Mouse (Mus musculus): ENCODE data around the gene Wfdc18.

Gene Wfdc18

DNA sequence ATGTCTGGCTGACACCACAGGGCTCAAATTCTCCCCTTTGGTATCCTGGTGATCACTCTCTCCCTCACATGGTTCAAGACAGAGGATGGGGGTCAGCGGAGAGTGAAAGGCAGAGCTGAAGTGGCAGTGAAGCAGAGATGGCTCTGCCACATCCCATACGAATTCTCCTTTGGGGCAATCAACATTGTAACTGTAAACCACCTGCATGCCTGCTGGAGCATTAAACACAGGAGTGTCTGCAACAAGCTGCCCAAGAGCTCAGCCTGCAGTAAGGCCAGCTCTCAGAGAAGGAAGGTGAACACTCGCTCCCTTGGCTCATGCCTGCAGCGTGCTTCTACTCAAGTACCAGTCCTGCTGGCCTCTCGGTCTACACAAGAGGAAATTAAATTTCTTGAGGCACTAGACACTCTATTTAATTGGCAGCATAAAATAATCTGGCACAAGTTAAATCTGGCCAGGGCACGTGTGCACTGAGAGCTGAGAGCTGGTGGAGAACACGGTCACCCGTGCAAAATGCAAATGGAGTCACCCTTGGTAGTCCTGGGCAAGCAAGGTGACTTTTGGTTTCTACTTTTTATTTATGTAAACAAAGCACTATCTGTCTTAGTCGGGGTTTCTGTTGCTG lies 34.0 kb downstream of the Wfdc18 start:
- no peak for DNase-seq (ENCODE audit: low spot score in 2 of 2)

DNA sequence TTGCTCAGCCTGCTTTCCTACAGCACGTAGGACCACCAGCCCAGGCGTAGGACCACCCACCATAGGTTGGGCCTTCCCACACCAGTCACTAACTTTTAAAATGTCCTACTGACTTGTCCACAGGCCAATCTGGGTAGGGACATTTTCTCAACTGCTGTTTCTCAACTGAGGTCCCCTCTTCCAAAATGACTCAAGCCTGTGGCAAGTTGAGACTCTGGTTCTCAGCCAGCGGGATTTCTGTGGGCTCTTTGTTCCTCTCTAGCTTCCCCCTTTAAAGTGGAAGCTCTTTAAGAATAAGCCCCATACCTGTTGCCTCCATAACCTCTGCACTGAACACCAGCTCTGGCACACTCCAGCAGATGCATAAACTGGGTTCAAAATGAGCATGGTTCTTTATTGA lies 34.7 kb downstream of the Wfdc18 start:
- no peak for DNase-seq (ENCODE audit: low spot score in 2 of 2)

DNA sequence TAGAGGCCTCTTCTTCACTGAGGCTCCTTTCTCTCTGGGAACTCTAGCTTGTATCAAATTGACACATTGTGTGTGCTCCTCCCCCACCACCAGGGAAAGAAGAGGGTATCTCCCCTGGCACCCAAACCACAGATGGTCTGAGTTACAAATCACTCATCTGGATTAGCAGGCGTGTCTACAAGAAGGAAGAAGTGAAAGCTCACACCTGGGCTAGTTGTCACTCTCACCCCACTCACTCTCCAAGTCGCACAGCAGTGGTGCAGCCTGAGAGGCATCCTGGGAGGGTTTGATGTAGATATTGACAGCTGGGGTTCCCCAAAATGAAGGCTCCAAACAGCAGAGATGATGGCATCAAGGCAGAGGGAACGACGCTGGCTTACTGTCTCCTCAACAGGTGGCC lies 37.3 kb downstream of the Wfdc18 start:
- no peak for DNase-seq (ENCODE audit: low spot score in 2 of 2)

DNA sequence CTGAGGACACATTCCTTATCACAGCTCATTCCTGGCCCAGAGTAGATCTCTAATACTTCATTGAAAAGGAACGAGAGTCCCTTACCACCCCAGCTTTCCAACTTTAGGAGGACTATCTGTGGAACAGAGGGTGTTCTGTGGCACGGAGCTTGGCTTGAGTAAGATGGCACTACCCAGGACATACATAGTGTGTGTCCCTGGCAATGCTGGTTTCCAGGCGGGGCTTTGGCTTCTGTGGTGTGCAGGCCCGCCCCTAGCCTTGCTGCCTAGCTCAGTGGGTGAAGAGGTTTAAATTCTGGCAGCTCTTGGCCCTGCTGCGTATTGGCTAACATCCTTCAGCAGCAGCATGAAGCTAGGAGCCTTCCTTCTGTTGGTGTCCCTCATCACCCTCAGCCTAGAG lies 37.9 kb downstream of the Wfdc18 start, which contains the start of gene Wfdc21:
Gene Wfdc21 (plus strand): TSS at position 260 of the 400 bp plus-strand sequence.
- no peak for DNase-seq (ENCODE audit: low spot score in 2 of 2)

DNA sequence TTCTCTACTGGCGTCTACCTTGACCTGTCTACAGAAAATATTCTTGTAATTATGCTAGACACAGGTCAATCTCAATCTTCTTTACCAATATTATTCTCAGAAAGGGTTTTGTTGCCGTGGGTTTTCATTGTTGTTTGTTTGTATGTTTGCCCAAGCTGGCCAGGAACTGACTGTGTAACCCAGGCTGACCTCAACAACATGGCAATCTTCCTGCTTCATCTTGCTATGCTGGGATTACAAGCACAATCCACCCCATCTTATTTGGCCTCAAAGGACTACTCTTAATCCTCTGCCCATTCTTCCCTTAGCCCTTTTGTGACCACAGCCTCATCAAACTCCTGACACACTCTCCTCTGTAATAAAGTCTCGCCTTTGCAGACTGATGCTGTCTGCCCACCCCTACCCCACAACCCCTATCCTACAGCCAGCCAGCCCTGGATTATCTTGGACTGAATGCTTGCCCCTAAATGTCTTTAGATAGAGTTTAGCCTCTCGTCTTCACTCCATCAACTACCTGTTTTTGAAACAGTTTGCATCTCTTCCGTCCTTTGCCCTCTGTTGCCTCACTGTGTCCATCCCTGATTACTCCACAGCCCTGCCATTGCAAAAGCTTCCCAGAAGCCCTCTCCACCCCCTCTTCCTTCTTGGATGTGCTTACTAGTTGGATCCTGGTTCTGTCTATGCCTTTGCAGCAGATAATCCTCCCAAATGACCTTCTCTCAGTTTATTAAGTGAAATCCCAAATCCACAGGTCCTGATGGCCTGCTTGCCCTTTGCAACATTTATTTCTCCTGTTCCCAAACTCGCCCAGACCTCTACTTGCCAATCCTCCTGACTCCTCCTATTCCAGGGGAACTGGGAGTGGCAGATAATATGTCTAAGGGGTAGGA lies 38.8 kb downstream of the Wfdc18 start:
- DNase-seq (ENCODE audit: low spot score in 2 of 2) = no peak

DNA sequence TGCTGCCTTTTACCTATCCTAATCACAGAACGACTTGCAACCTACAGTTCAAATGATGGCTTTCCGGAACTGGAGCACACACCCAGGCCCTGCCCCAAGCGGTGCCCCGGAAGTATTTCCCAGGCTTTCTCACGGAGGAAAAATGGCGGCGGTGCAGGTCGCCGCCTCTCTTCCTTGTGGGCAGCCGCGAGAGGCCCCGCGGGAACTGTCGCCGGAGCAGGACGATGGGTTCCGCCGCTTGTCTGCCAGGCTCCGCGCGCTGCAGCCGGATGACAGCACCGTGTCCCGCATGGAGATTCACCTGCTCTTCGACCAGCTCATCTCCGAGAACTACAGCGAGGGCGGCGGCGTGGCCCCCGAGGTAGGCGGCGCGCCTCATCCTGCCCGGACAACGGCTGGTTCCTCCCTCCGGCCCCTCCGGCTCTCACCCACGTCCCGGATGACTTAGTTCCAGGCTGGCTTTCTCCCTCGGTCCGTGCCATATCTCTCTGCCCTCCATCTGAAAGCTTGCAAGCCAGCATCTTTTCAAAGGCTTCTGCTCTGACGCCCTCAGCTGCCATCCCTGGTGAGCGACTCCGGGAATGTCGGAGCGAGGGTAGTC lies 44.9 kb downstream of the Wfdc18 start, which contains the start of gene Heatr6:
Gene Heatr6 (plus strand): TSS at position 116 of the 601 bp plus-strand sequence.
- peak; percentile 77 to 91 for DNase-seq (ENCODE audit: low spot score in 2 of 2)

DNA sequence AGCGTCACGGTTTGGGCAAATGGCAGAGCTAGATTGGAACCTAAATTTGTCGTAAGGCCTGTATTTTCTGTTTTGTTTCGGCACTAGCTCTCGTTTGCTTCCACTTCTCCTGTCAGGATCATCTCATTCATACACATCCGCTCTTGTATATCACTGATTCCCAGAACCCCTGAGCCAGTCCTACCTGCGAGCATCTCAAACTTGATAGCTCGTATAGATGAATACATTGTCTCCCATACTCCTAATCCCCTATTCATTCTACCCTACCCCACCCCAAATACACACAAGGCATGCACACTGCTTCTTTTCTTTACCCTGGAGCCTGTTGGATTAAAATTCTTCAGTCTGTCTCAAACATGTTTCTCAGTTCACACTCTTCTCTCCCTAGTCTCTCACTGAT lies 45.4 kb downstream of the Wfdc18 start:
- DNase-seq (ENCODE audit: low spot score in 2 of 2) = no peak
